Mouse (Mus musculus) urinary bladder, postnatal 10 days (tissue): ENCODE data around the gene Slc10a4.
"Not testable (repeated sequence)": the region's sequence is repeated elsewhere in the genome, so short reads cannot be mapped to it uniquely, and the experiment has no call there.

Source experiments
- DNase-seq: peaks from one replicate; pipeline ENCODE4 v3.0.0; 2022; ENCODE audit warnings: low spot score

The Slc10a4 gene

GRCm38 (mm10) chr5:73006784-73007581, at the start of gene Slc10a4:
Slc10a4 (plus strand) TSS chr5:73006883.
- no peak for DNase-seq

- DNase-seq, result no peak
Measured at GRCm38 (mm10) chr5:72957281-72957680, 49.4 kb upstream of the Slc10a4 start.

GRCm38 (mm10) chr5:72960096-72960495, 46.6 kb upstream of the Slc10a4 start:
- no peak for DNase-seq

DNA sequence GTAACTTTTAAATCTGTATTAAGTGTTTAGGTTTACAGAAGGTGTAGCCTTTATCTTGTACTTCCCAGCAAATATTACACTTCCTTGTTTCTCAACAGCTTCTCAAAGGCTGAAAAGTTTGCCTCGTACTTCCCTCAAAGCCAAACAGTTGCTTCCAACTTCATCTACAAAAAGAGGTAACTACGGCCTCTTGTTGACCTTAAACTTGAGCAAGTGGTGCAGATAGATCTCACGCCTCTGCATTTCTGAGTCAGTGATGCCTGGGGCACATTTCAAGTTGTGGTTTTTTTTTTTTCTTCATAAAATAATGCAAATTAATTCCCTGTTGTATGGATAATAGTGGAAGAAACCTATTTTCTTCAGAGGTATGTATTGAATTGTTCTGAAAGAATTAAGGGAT, 41.0 kb upstream of the Slc10a4 start:
- DNase-seq, result no peak

- DNase-seq, result no peak
Measured at GRCm38 (mm10) chr5:72972435-72972834, 34.2 kb upstream of the Slc10a4 start.

DNA sequence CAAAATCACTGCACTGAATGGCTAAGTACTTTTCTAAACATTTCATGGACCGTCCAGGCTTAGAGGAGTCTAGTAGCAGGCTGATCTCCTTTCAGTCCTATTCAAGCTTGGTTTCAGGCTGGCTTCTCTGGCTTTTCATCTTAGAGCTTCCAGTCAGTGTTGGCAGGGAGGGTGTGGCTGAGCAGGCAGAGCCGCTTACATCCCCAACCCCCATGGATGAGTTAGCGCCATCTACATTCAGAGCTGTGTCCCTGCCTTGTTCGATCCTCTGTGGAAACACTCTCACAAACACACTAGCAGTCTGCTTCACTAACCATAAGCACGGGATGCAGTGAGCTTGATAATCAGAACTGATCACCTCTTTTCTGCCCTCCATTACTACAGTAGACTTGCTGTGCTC, 33.7 kb upstream of the Slc10a4 start:
- DNase-seq, result no peak

GRCm38 (mm10) chr5:72974602-72975001, 32.1 kb upstream of the Slc10a4 start, which contains the start of gene Gm10135:
Gm10135 (minus strand) TSS chr5:72974702.
- no peak for DNase-seq

DNA sequence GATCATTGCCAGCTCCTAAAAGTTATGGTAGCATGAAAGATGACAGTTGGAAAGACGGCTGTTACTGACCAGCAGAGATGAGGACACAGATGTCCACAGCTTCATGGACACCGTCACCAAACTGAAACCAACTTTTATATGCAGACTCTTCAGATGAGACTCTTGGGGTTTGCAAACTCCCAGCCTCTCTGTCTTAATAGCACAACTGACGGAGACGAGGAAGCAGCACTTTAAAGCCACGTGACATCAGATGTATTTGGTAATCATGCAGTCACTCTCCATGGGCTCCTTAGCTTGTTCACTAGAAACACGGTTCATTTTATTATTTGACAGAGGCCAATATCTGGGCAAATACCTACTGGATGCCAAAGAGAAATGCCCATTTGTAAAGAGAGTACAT, 30.7 kb upstream of the Slc10a4 start:
- no peak for DNase-seq

DNA sequence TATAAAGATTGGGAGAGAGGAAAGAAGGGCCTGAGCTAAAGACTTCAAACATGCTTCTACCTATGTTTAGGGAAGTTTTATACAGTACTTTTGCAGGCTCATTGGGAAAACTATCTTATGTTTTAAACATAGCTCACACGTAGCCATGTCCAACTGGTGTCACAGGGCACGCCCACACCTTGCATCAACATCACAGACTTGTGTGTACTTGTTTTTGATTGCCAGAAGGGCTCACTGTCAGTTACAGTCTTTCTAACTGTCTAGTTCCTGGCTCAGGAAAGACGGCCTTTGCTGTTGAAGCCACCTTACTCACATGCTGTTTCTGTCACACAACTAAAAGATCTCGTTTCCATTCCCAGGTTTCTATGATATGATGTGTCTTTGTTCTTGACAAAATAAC, 30.1 kb upstream of the Slc10a4 start:
- no peak for DNase-seq

DNA sequence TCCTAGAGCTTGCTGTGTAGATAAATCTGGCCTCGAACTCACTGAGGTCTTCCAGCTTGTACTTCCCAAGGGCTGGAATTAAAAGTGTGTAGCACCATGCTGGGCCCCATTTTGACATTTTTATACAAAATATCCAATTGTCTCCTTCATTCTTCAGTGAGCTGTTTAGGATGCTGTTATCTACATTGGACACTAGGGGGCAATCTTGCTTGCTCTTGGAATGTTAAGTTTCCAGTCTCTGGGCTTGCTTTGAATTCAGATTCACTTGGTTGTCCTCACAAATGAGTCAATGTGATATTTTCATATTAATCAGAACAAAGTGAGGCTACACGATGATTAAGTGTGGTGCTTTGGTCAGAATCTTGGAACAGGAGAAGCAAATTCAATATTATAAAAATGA, 22.6 kb upstream of the Slc10a4 start:
- DNase-seq, result no peak

DNA sequence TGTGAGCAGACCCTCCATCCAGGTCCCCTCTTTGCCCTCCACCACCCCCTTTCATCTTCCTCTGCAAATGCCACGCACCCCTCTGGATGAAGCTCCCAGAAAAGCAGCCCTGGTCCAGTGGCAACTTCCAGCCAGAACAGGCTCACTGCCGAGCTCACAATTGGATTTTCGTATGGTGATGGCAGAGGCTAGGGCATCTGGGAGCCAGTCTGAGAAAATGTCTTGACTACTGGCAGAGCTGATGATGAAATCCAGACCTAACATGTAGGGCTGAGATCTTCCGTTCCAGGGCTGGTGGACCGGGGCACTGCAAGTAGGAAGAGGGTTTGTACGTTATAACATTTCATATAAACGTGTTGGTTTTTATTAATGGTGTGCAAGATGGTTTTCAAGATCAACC, 18.9 kb upstream of the Slc10a4 start:
- DNase-seq, result no peak

- no peak for DNase-seq
Measured at GRCm38 (mm10) chr5:72989756-72990155, 16.9 kb upstream of the Slc10a4 start.

DNA sequence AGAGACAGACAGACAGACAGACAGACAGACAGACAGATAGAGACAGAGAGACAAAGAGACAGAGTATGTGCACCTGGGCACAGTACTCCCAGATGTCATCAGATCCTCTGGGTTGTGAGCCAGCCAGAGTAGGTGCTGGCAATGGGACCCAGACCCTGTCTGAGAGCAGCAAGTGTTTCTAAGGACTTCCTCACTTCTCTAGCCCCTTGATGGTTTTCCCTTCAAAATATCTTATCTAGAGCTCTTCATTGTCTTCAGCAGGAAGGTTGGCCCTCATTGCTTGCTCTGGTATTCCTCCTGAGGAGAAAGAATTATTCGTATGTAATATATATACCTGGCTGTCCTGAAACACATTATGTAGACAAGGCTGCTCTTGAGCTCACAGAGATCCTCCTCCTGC, 14.2 kb upstream of the Slc10a4 start:
- DNase-seq, result no peak

GRCm38 (mm10) chr5:72994424-72994823, 12.3 kb upstream of the Slc10a4 start:
- no peak for DNase-seq

- no peak for DNase-seq
Measured at GRCm38 (mm10) chr5:72994928-72995327, 11.8 kb upstream of the Slc10a4 start.

GRCm38 (mm10) chr5:72995379-72995778, 11.3 kb upstream of the Slc10a4 start:
- no peak for DNase-seq

GRCm38 (mm10) chr5:72998546-72998945, 8.1 kb upstream of the Slc10a4 start:
- not testable (repeated sequence) for DNase-seq

GRCm38 (mm10) chr5:73004046-73004445, 2.6 kb upstream of the Slc10a4 start:
- no peak for DNase-seq

GRCm38 (mm10) chr5:73007582-73007959, 888 bp downstream of the Slc10a4 start:
- no peak for DNase-seq

- DNase-seq, result not testable (repeated sequence)
Measured at GRCm38 (mm10) chr5:73008230-73008629, 1.5 kb downstream of the Slc10a4 start.

GRCm38 (mm10) chr5:73011806-73012205, 5.1 kb downstream of the Slc10a4 start:
- not testable (repeated sequence) for DNase-seq

DNA sequence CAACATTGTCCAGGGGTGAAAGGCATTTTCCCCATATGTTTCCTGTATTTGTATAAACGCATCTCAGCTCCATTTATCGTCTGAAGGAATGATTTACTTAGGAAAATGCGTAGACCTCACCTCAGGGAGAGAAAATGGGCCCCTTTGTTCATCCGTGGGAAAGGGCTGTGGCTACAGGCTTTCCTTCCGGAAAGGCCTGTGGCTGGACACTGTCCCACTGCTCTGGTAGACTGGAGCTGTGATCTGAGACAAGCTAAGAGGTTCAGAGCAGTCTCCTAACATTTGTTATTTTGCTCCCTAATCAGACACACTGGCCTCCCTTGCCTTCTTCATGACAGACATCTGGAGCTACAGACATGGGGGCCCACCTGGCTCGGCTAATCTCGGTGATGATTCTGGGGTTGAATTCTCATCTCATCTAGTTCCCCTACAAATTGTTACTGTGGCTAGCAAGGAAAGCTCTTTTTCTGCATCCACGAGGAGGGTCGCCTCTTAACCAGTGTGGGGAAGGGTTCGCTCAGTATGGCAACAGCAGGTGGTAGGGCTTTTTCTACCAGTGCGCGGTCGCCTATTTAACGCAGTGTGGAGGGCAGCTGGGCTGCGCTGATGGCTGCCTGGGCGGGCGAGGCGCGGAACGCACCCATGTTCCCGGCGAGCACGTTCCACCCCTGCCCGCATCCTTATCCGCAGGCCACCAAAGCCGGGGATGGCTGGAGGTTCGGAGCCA, 6.4 kb downstream of the Slc10a4 start:
- not testable (repeated sequence) for DNase-seq

DNA sequence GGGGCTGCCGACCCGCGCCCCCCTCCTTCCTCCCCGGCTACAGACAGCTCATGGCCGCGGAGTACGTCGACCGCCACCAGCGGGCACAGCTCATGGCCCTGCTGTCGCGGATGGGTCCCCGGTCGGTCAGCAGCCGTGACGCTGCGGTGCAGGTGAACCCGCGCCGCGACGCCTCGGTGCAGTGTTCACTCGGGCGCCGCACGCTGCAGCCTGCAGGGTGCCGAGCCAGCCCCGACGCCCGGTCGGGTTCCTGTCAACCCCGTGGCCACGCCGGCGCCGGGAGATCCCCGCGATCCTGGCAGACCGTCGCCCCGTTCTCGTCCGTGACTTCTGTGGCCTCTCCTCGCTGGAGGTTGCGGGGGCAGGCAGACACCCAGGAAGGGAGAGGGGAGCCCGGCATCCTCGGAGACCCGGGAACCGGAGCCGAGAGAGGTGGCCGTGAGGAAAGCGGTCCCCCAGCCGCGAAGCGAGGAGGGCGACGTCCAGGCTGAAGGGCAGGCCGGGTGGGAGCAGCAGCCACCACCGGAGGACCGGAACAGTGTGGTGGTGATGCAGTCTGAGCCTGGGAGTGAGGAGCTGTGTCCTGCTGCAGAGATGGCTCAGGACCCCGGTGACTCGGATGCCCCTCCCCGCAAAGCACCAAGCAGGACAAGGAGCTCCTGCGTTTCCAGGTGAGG, 7.1 kb downstream of the Slc10a4 start:
- DNase-seq, result not testable (repeated sequence)
